Mouse (Mus musculus): ENCODE data around the gene Gm10181. TPM values are rescaled to one million over a fixed set of nuclear protein-coding genes. Genes with fewer than 3 reads are reported as not detected.
A peak's percentile ranks its signal among the peaks of the same experiment; 100 is the strongest.
"Not testable (repeated sequence)": the region's sequence is repeated elsewhere in the genome, so short reads cannot be mapped to it uniquely, and the experiment has no call there.

The Gm10181 gene
- polyA plus RNA-seq, 1 experiment from 2014 or later, result not detected

- ATAC-seq (ENCODE audit: extremely low read depth, insufficient number of reproducible peaks, low FRiP score, low TSS enrichment), result no peak
- Histone ChIP-seq H3K27ac (replicated peaks) (peak overlapping the region; percentile 85), H3K9me3 (no peaks in the 10 kb centered on the region), H3K4me2 (peak overlapping the region; percentile 22), H3K4me1 (peaks cover 44% of the 10 kb centered on the region), H3K27me3 (replicated peaks) (no peaks in the 10 kb centered on the region), H3K36me3 (no peaks in the 10 kb centered on the region), H3K9ac (no peak overlapping the region), H3K4me3 (no peak overlapping the region)
- 36% methylated on average over 1 of the region's 1 CpGs for WGBS
Measured at GRCm38 (mm10) chr9:25076505-25076904, 12.7 kb upstream of the Gm10181 start.

GRCm38 (mm10) chr9:25090853-25091252 is 1.6 kb downstream of the Gm10181 start:
- no peaks in the 10 kb centered on the region for H3K9me3 ChIP-seq
- H3K9ac ChIP-seq, result no peak overlapping the region
- peaks cover 10% of the 10 kb centered on the region; the same call in 1 of the 2 replicates for H3K4me1 ChIP-seq
- no peak overlapping the region for H3K4me3 ChIP-seq
- H3K4me2 ChIP-seq, result no peak overlapping the region
- H3K36me3 ChIP-seq, result no peaks in the 10 kb centered on the region
- ATAC-seq (ENCODE audit: extremely low read depth, insufficient number of reproducible peaks, low FRiP score, low TSS enrichment), result no peak
- H3K27ac ChIP-seq (replicated peaks), result no peak overlapping the region
- WGBS, result 74% methylated on average over 1 of the region's 1 CpGs
- no peaks in the 10 kb centered on the region for H3K27me3 ChIP-seq (replicated peaks)

- H3K4me2 ChIP-seq, result no peak overlapping the region
- no peak overlapping the region for H3K4me3 ChIP-seq
- ATAC-seq (ENCODE audit: extremely low read depth, insufficient number of reproducible peaks, low FRiP score, low TSS enrichment), result no peak
- peaks cover 54% of the 10 kb centered on the region for H3K36me3 ChIP-seq
- H3K27ac ChIP-seq (replicated peaks), result no peak overlapping the region
- no peaks in the 10 kb centered on the region for H3K27me3 ChIP-seq (replicated peaks)
- H3K9ac ChIP-seq, result no peak overlapping the region
- peaks cover 9% of the 10 kb centered on the region for H3K4me1 ChIP-seq
- 82% methylated on average over 1 of the region's 1 CpGs for WGBS
- peaks cover 6% of the 10 kb centered on the region for H3K9me3 ChIP-seq
Measured at GRCm38 (mm10) chr9:25102881-25103280, 13.7 kb downstream of the Gm10181 start.

- H3K27me3 ChIP-seq (replicated peaks), result no peaks in the 10 kb centered on the region
- peaks cover 9% of the 10 kb centered on the region for H3K4me1 ChIP-seq
- no peak overlapping the region for H3K4me3 ChIP-seq
- no peak for ATAC-seq (ENCODE audit: extremely low read depth, insufficient number of reproducible peaks, low FRiP score, low TSS enrichment)
- no peak overlapping the region for H3K9ac ChIP-seq
- H3K9me3 ChIP-seq, result peaks cover 6% of the 10 kb centered on the region
- H3K4me2 ChIP-seq, result no peak overlapping the region
- no peak overlapping the region for H3K27ac ChIP-seq (replicated peaks)
- H3K36me3 ChIP-seq, result peaks cover 65% of the 10 kb centered on the region
Measured at GRCm38 (mm10) chr9:25104638-25105037, 15.4 kb downstream of the Gm10181 start.

GRCm38 (mm10) chr9:25123590-25123989 is 34.4 kb downstream of the Gm10181 start:
- H3K4me1 ChIP-seq; H3K4me3 ChIP-seq; H3K4me2 ChIP-seq; H3K9ac ChIP-seq; H3K9me3 ChIP-seq; ATAC-seq (ENCODE audit: extremely low read depth, insufficient number of reproducible peaks, low FRiP score, low TSS enrichment); H3K27me3 ChIP-seq (replicated peaks); H3K27ac ChIP-seq (replicated peaks): not testable (repeated sequence)
- 97% methylated on average over 1 of the region's 1 CpGs for WGBS
- H3K36me3 ChIP-seq, result peaks cover 49% of the 10 kb centered on the region

GRCm38 (mm10) chr9:25124048-25124447 is 34.8 kb downstream of the Gm10181 start:
- H3K4me3 ChIP-seq, result no peak overlapping the region
- H3K4me2 ChIP-seq, result no peak overlapping the region
- no peak overlapping the region for H3K9ac ChIP-seq
- no peaks in the 10 kb centered on the region for H3K9me3 ChIP-seq
- 67% methylated on average over 2 of the region's 2 CpGs for WGBS
- peaks cover 47% of the 10 kb centered on the region for H3K36me3 ChIP-seq
- no peaks in the 10 kb centered on the region for H3K27me3 ChIP-seq (replicated peaks)
- H3K27ac ChIP-seq (replicated peaks), result no peak overlapping the region
- no peaks in the 10 kb centered on the region for H3K4me1 ChIP-seq
- no peak for ATAC-seq (ENCODE audit: extremely low read depth, insufficient number of reproducible peaks, low FRiP score, low TSS enrichment)

- no peak overlapping the region for H3K27ac ChIP-seq (replicated peaks)
- no peaks in the 10 kb centered on the region for H3K4me1 ChIP-seq
- peaks cover 23% of the 10 kb centered on the region for H3K36me3 ChIP-seq
- no peaks in the 10 kb centered on the region for H3K9me3 ChIP-seq
- H3K4me2 ChIP-seq, result no peak overlapping the region
- H3K4me3 ChIP-seq, result no peak overlapping the region
- no peak for ATAC-seq (ENCODE audit: extremely low read depth, insufficient number of reproducible peaks, low FRiP score, low TSS enrichment)
- no peak overlapping the region for H3K9ac ChIP-seq
- no peaks in the 10 kb centered on the region for H3K27me3 ChIP-seq (replicated peaks)
Measured at GRCm38 (mm10) chr9:25132253-25132652, 43.0 kb downstream of the Gm10181 start.

- H3K4me1 ChIP-seq, result no peaks in the 10 kb centered on the region
- H3K36me3 ChIP-seq, result peaks cover 23% of the 10 kb centered on the region
- no peak overlapping the region for H3K27ac ChIP-seq (replicated peaks)
- H3K9ac ChIP-seq, result no peak overlapping the region
- no peak for ATAC-seq (ENCODE audit: extremely low read depth, insufficient number of reproducible peaks, low FRiP score, low TSS enrichment)
- H3K9me3 ChIP-seq, result no peaks in the 10 kb centered on the region
- WGBS, result 67% methylated on average over 4 of the region's 4 CpGs
- no peak overlapping the region for H3K4me2 ChIP-seq
- H3K4me3 ChIP-seq, result no peak overlapping the region
- no peaks in the 10 kb centered on the region for H3K27me3 ChIP-seq (replicated peaks)
Measured at GRCm38 (mm10) chr9:25132920-25133319, 43.7 kb downstream of the Gm10181 start.

GRCm38 (mm10) chr9:25138900-25139299 is 49.7 kb downstream of the Gm10181 start:
- H3K9me3 ChIP-seq, result no peaks in the 10 kb centered on the region
- H3K9ac ChIP-seq, result no peak overlapping the region
- H3K36me3 ChIP-seq, result no peaks in the 10 kb centered on the region
- no peaks in the 10 kb centered on the region for H3K27me3 ChIP-seq (replicated peaks)
- H3K4me3 ChIP-seq, result no peak overlapping the region
- no peak for ATAC-seq (ENCODE audit: extremely low read depth, insufficient number of reproducible peaks, low FRiP score, low TSS enrichment)
- 89% methylated on average over 1 of the region's 1 CpGs for WGBS
- H3K4me1 ChIP-seq, result peaks cover 14% of the 10 kb centered on the region
- no peak overlapping the region for H3K27ac ChIP-seq (replicated peaks)
- no peak overlapping the region for H3K4me2 ChIP-seq

Other genes with a start within 250 kb of the Gm10181 start
- 25.9 and 27.7 TPM in 2 replicates for gene Herpud2, start 62.4 kb downstream of the Gm10181 start, polyA plus RNA-seq (2015; fragmentation: Nextera tagmentation; extraction: Ambion mirVana)
- gene Sept7, start 163.0 kb downstream of the Gm10181 start, polyA plus RNA-seq (2015; fragmentation: Nextera tagmentation; extraction: Ambion mirVana), result 247 and 264 TPM in 2 replicates